ENCODE assay signal across 8 mouse cellular contexts in the genomic region with DNA sequence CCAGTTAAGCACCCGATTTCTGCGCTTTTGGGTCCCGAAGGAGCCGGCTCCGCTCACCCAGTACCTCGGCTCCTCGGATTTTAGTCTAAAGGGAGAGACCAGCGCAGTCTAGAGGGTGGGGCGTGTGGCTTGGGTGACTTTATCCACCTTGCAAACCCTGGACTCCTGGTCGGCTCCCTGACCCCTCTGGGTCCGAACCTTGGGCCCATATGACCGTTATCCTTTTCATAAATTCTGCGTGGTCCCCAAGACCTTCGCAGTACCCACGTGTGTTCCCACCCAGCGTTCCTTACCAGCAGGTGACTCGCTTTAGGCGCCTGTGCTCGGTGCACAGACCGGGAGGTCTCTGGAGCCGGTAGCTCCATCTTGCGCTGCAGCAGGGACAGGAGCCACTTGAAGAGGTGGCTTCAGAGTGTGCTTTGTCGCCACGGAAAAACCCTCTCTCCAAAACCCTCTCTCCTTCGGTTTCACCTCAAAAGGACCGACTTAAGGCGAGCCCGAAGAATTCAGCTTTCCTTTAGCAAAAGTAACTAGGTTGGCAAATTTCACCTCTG.
DNase-seq lines count a peak whose midpoint lies in the region; ATAC-seq and TF ChIP-seq lines count a peak whose summit lies in the region.

No protein-coding gene starts in this region.

- no peak for DNase-seq in liver, adult 2 months (ENCODE audit: extremely low read depth, low read depth, low spot score)
- no peak for DNase-seq in liver
- DNase-seq in embryonic facial prominence, embryonic 14.5 days (ENCODE audit: low spot score) = peak; percentile 37
- peak; percentile 62 for DNase-seq in hindbrain, embryonic 14.5 days (ENCODE audit: low spot score)
- no peak for DNase-seq in midbrain, embryonic 10.5 days (ENCODE audit: low spot score)
- DNase-seq in spleen, postnatal 10 days (ENCODE audit: low spot score in 2 of 2) = no peak
- DNase-seq in thymus, postnatal 4 days = no peak
- no peak for DNase-seq in left cerebral cortex, adult 11 months (ENCODE audit: low spot score)

- H3K27ac ChIP-seq in liver, adult 2 months (replicated peaks; ENCODE audit: insufficient read depth, low read depth, low read length) = no peak overlapping the region
- no peak overlapping the region for H3K27ac ChIP-seq in embryonic facial prominence, embryonic 14.5 days (replicated peaks; ENCODE audit: low read depth, low read length)
- peak overlapping the region; percentile 27; the same call in 1 of the 2 replicates for H3K27ac ChIP-seq in hindbrain, embryonic 14.5 days
- peak overlapping the region; percentile 82 for H3K27ac ChIP-seq in midbrain, embryonic 10.5 days (replicated peaks)

- no peaks in the 10 kb centered on the region for H3K79me2 ChIP-seq in liver, adult 2 months (ENCODE audit: control insufficient read depth, insufficient read depth, low read length)

- H3K9ac ChIP-seq in liver, adult 2 months (ENCODE audit: low read depth, low read length) = no peak overlapping the region
- peak overlapping the region; percentile 70 for H3K9ac ChIP-seq in embryonic facial prominence, embryonic 14.5 days (ENCODE audit: low read depth, low read length)
- H3K9ac ChIP-seq in hindbrain, embryonic 14.5 days = peak overlapping the region; percentile 84

- no peak for TF ChIP-seq POLR2A in liver, adult 2 months (IDR thresholded peaks at IDR 0.05; ENCODE audit: extremely low read depth, insufficient read depth, low read length)

- TF ChIP-seq CTCF in liver, adult 2 months (IDR thresholded peaks at IDR 0.05; ENCODE audit: low read depth, low read length) = no peak

- no peaks in the 10 kb centered on the region for H3K36me3 ChIP-seq in liver, adult 2 months (ENCODE audit: control insufficient read depth, insufficient read depth, low read length)
- H3K36me3 ChIP-seq in embryonic facial prominence, embryonic 14.5 days (ENCODE audit: control insufficient read depth, insufficient read depth, low read length) = no peaks in the 10 kb centered on the region
- no peaks in the 10 kb centered on the region for H3K36me3 ChIP-seq in hindbrain, embryonic 14.5 days (replicated peaks; ENCODE audit: control insufficient read depth, insufficient read depth)
- no peaks in the 10 kb centered on the region for H3K36me3 ChIP-seq in midbrain, embryonic 10.5 days

- H3K4me1 ChIP-seq in liver, adult 2 months (ENCODE audit: control insufficient read depth, insufficient read depth, low read length) = no peaks in the 10 kb centered on the region
- peaks cover 9% of the 10 kb centered on the region; the same call in 1 of the 2 replicates for H3K4me1 ChIP-seq in embryonic facial prominence, embryonic 14.5 days (ENCODE audit: control insufficient read depth, insufficient read depth, low read length)
- peaks cover 11% of the 10 kb centered on the region for H3K4me1 ChIP-seq in hindbrain, embryonic 14.5 days (replicated peaks; ENCODE audit: control insufficient read depth, insufficient read depth, low read length)
- peaks cover 20% of the 10 kb centered on the region for H3K4me1 ChIP-seq in midbrain, embryonic 10.5 days

- WGBS in liver, adult 2 months = 2% methylated on average over 28 of the region's 28 CpGs
- WGBS in embryonic facial prominence, embryonic 14.5 days = under 1% methylated on average over 27 of the region's 28 CpGs
- 1% methylated on average over 28 of the region's 28 CpGs for WGBS in hindbrain, embryonic 14.5 days
- WGBS in midbrain, embryonic 10.5 days = under 1% methylated on average over 28 of the region's 28 CpGs

- ATAC-seq in embryonic facial prominence, embryonic 14.5 days (ENCODE audit: low read depth) = peak; percentile 79
- peak; percentile 72 for ATAC-seq in hindbrain, embryonic 14.5 days (ENCODE audit: low FRiP score)

- H3K4me2 ChIP-seq in embryonic facial prominence, embryonic 14.5 days (ENCODE audit: low read depth, low read length) = peak overlapping the region; percentile 96
- peak overlapping the region; percentile 94 for H3K4me2 ChIP-seq in hindbrain, embryonic 14.5 days (replicated peaks)

- H3K27me3 ChIP-seq in liver, adult 2 months (ENCODE audit: control insufficient read depth, insufficient read depth, low read length) = peaks cover 7% of the 10 kb centered on the region; the same call in 1 of the 2 replicates
- H3K27me3 ChIP-seq in embryonic facial prominence, embryonic 14.5 days (replicated peaks; ENCODE audit: control insufficient read depth, insufficient read depth, low read length) = peaks cover 12% of the 10 kb centered on the region
- H3K27me3 ChIP-seq in hindbrain, embryonic 14.5 days (ENCODE audit: control insufficient read depth, insufficient read depth, low read length) = peaks cover 6% of the 10 kb centered on the region; the same call in 1 of the 2 replicates
- peaks cover 58% of the 10 kb centered on the region for H3K27me3 ChIP-seq in midbrain, embryonic 10.5 days (ENCODE audit: low read depth, poor library complexity, severe bottlenecking)

- H3K9me3 ChIP-seq in embryonic facial prominence, embryonic 14.5 days (ENCODE audit: control insufficient read depth, low read length) = no peaks in the 10 kb centered on the region
- no peaks in the 10 kb centered on the region for H3K9me3 ChIP-seq in hindbrain, embryonic 14.5 days (ENCODE audit: control insufficient read depth, low read length)
- no peaks in the 10 kb centered on the region for H3K9me3 ChIP-seq in midbrain, embryonic 10.5 days (replicated peaks)

- peak overlapping the region; percentile 10; the same call in 1 of the 2 replicates for H3K4me3 ChIP-seq in liver, adult 2 months (ENCODE audit: insufficient read depth, low read depth, low read length)
- H3K4me3 ChIP-seq in embryonic facial prominence, embryonic 14.5 days (ENCODE audit: low read depth, low read length) = peak overlapping the region; percentile 71
- H3K4me3 ChIP-seq in hindbrain, embryonic 14.5 days (replicated peaks; ENCODE audit: low read length) = peak overlapping the region; percentile 83
- H3K4me3 ChIP-seq in midbrain, embryonic 10.5 days = peak overlapping the region; percentile 70

Comparison
In these comparisons a context has a peak if more than half of its experiments do, and no peak if none do; other contexts are left out.
1. DNase-seq: peak in embryonic facial prominence, embryonic 14.5 days (single experiment) and hindbrain, embryonic 14.5 days (single experiment); none in liver, adult 2 months (single experiment), liver (single experiment), midbrain, embryonic 10.5 days (single experiment), spleen, postnatal 10 days (0 of 2), thymus, postnatal 4 days (single experiment) and left cerebral cortex, adult 11 months (single experiment).
2. H3K27ac ChIP-seq: peak in hindbrain, embryonic 14.5 days (single experiment) and midbrain, embryonic 10.5 days (single experiment); none in liver, adult 2 months (single experiment) and embryonic facial prominence, embryonic 14.5 days (single experiment).
3. H3K4me3 ChIP-seq: peak in every context shown above with its lines; median percentile 83 in hindbrain, embryonic 14.5 days; 71 in embryonic facial prominence, embryonic 14.5 days; 70 in midbrain, embryonic 10.5 days; 10 in liver, adult 2 months.